Mouse (Mus musculus) retina, embryonic 14.5 days (tissue): ENCODE data around the gene A3galt2.
A peak's percentile ranks its signal among the peaks of the same experiment; 100 is the strongest.

Experiments used
- DNase-seq: peaks from one replicate; pipeline ENCODE4 v3.0.0-alpha.2; 2015; ENCODE audit warnings: low spot score

A3galt2 gene

DNA sequence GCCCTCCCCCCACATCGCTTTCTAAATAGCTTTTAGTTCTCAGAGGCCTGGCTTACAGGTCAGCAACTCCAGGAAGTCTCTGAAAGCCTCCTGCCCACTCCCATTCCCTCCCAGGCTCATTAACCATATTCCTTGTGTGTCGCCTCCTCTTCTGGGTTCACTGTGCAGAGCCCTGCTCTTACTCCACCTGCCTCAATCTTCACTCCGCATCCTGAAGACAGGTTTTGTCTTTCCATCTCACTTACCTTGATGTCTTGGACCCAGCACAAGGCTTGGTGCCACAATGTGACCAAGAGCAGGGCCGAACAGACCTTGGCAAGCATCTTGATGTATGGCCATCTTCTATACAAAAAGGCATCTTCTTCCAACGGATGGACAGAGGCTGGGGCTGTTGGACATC lies 4.0 kb downstream of the A3galt2 start:
- DNase-seq, result no peak

DNA sequence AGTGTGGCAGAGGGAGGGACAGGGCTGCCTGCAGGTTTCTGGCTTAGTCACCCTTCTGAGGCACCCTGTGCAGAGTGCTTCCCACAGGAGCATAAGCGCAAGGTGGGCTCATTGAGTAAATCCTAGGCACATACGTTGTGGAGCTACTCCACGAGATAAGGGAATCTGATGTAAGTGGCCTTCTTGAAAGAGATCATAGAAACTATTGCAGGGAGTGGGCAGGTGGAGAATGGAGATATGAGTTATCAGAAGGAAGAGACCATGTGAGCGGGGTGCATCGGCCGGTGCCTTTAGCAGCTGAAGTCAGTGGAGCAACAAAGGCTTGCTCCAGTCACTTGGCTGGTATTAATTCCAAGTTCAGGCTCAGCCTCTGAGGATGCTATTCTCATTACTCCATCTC lies 4.9 kb downstream of the A3galt2 start:
- DNase-seq, result no peak

DNA sequence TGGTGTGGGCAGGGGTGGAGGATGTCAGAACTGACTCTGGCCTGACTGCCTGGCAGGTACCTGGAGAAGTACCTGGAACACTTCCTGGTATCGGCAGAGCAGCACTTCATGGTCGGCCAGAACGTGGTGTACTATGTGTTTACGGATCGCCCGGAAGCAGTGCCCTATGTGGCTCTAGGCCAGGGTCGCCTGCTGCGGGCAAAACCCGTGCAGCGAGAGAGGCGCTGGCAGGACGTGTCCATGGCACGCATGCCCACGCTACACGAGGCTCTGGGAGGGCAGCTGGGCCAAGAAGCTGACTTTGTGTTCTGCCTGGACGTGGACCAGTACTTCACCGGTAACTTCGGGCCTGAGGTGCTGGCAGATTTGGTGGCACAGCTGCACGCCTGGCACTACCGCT lies 11.8 kb downstream of the A3galt2 start:
- no peak for DNase-seq

DNA sequence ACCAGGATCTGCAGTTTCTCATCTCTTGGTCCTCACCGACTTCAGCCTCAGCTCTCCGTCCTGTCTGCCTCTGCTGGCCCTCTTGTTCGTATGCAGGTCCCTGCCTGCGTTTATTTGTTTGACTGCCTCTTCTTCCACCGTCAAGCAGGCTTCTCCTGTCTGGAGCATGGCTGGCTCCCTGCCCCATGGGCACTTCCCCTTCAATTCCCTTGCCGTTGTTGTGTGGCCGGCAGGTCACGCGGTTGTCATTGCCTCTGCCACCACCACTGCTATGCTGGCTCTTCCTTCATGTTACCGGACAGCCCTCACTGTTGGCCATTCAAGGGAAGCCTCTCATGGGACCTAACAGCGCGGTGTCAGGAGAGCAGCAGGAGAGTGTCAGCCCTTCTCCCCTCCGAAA lies 13.0 kb downstream of the A3galt2 start:
- DNase-seq, result no peak

DNA sequence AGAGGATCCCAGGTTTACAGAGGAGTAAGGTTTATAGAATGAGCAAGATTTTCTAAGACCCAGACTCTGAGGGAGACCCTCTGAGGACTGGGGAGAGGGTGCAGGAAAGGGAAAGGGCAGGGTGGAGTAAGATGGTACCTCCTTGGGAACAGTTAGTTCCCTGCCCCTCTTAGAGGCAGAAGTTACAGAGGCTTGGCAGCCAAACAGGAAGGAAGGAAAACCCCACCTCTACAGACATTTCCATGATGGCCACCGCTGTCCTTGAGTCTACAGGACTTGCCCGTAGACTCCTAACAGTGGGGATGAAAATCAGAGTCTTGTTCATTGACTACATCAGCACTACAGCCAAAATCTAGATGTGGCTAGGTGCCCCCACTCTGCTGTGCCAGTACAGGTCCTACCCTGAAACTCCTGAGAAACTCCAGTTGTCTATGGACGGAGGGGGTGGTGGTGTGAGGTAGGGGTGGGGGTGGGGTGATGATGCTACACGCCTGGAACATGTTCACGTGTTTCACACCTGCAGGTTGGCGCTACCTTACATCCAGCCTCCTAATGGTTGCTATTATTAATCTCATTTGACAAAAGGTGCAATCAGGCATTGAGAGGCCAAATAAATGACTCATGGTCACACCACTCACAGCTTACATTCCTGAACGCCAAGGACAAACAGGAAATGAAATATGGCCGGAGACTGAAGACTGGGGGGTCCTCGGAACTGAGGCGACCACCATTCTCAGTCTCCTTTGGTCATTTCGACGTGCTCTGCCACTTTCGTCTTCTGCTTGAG lies 14.6 kb downstream of the A3galt2 start:
- no peak for DNase-seq

DNA sequence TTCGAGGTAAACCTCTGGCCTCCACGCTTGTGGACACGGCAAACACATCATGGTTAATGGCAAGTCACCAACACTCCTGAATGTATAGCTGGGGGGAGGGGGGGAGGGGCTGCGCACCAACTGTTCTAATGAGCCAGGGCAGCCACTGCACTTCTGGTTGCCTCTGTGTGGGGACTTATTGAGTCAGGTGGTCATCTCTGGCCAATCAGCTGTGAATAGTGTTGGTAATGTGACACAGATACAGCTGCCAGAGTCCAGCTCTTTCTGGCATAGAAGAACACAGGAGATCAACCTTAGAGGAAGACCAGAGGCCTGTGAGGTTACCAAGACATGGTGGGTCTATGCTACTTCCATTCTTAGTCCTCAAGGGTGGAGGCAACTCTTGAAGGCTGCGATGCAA lies 15.5 kb downstream of the A3galt2 start:
- DNase-seq, result no peak

DNA sequence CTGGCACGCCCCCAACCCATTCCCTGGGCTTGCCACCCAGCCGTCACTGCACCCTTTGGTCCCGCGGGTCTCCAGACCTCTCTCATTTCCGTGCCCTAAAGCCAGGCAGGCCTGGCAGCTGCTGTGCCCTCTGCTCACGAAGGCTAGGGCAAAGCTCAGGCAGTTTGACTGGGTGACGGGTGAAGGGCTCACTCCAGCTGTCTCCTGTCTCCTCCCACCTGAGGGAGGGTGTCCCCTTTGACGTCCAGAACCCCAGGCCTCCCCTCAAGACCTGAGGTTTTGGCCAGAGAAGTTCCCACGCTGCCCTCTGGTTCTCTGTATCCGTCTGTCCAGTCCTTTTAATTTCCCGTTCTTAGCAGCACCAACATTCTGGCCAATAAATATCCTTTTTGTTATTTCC lies 18.7 kb downstream of the A3galt2 start:
- no peak for DNase-seq

DNA sequence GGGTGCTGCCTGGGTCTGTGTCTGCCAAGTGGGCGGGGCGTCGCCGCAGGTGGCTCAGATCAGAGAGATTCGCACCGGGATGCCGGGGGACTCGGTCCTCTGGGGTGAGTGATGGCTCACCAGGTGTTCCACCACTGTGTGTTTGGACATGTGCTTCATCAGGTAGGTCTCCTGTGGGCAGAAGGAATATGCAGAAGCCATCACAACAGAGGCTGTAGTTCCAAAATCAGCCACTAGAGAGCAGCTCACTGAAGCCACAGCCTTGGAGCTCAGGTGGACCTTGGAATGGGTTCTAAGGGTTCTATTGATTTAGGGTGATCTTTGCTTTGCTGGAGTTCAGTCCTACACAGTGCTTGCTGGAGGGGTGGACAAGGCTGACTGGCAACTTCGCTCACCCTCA lies 19.3 kb downstream of the A3galt2 start:
- peak; percentile 79 for DNase-seq

DNA sequence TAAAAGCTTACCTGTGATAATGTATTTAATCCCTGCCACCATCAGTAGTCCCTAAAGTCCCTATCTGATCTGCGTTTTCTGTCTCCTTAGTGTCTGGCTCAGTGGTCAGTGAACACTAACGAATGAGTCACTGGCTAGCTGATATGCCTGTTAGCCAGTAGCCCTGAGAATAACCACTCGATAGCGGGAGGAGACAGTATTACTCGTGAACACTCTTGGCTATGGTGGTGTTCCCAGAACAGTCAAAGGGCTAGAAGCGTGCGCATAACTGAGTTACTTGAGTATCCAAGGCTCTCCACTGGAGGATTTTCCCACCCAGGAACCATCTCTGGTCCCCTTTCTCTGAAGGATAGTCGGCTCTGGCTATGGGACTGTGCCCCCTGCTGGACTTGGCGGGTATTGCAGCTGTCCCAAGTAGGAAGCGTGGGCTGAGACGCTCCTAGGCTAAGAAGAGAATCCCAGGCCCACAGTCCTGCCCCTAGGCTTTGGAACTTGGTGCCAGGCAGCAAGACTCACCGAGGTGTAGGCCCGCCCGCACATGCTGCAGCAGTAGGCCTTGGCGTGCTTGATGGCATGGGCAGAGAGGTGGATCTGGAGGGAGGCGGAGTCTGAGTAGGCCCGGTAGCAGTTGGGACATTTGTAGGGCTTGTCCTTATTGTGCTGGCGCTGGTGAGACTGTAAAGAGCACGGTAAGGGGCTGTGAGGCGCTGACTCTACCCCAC lies 21.6 kb downstream of the A3galt2 start:
- peak; percentile 90 for DNase-seq

DNA sequence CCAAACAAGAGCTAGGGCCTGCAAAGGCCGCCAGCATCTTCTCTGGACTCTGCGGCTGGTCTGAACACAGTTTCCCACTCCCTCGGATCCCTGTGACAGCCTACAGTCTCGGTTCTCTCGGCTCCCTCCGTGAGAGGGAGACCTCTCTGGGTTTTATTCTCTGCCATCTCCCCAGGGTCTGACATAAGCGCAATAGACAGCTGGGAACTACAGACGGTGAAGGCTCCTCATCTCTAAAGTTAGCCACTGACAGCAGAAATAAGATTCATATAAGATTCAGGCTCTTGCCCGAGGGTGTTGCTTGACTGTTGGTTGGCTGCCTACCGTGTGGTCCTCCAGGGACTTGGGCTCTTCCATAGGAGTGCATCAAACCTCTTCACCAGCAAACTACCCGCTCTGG lies 22.4 kb downstream of the A3galt2 start:
- no peak for DNase-seq

DNA sequence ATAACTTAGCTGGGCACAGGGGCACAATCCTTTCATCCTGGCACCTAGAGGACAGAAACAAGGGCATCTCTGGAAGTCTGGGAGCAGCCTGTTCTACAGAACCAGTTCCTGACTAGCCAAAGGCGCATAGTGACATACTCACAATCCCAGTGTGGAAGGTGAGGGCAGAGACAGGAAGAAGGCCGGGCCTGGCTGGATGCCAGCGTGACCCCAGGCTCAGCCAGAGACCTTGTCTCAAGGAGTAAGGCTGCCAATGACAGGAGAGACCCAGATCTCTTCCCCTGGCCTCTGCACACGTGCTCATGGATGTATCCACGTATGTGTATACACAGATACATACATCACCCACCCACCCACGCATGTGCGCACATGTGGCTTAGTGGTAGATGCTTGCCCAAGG lies 26.9 kb downstream of the A3galt2 start:
- DNase-seq, result no peak

DNA sequence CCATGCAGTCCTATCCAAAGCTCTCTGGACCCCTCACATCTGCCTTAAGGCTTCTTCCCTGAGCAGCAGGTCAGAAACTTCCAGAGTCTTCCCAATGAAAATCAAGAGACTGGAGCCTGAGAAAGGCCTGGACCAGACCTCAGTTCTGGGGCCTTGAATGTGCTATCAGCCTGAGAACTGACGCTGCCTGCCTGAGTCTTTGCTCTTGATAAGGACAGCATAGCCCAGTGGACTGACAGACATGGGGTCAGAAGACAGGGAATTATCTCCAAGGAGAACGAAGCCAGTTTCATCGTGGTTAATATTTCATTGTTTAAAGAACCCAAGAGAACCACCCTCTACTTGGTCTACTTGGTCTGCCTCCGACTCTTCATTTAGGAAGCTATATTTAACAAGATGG lies 27.5 kb downstream of the A3galt2 start:
- no peak for DNase-seq

DNA sequence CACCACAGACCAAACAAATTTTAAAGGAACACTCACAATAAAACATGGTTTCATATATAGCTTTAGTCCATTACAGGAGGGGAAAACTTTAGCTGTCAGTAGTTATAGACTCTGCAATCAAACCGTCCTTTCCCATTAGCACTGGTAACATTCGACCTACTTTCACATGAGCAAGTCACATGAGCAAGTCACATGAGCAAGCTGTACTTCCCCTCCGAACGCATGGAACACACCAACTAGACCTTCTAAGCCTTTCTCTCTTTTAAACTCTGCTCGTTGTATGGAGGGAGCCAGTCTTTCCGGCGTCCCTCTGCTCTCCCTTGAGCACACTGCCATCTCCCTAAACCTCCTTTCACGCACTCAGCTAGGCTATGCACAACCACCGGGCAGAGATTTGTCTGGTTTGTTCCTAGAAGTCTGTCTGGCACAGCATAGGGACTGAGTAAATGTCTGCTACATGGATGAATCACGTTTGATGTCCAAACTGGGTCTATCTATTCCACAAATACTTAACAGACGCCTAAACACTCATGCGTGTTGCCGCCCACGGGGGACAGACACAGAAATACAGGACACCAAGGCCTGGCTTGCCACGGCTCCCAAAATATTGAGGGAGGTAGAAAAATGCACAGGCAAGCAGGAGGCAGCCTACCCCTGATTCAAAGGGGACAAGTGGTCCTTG lies 29.9 kb downstream of the A3galt2 start:
- no peak for DNase-seq

DNA sequence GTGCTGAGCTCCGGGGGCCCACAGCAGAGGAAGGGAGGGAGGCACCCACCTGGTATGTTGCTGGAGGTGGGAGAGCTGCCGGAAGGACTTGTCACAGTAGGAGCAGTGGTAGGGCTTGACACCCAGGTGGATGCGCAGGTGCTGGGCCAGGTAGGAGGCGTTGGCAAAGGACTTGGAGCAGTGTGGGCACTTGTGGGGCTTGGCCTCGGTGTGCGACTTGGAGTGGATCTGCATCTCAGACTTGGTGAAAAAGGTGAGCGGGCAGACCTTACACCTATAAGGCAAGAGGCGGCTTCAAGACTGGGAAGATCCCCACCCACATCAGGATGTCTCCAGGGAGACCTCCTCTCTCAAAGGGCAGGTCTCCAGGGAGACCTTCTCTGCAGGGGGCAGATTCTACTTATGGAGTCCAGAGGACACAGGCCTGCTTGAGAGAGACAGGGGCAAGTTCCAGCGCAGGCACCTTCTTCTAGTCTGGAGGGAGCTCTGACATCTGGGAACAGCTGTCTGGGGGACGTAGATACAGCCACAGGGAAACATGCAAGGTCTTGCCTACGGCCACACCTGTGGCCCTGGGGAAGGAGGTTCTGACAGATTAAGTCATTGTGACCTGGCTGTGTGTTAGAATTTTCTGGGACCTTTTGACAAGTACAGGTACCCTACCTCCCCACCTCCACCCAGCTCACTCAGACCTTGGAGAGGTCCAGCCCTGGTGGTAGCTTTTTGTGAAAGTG lies 30.9 kb downstream of the A3galt2 start:
- DNase-seq, result no peak

DNA sequence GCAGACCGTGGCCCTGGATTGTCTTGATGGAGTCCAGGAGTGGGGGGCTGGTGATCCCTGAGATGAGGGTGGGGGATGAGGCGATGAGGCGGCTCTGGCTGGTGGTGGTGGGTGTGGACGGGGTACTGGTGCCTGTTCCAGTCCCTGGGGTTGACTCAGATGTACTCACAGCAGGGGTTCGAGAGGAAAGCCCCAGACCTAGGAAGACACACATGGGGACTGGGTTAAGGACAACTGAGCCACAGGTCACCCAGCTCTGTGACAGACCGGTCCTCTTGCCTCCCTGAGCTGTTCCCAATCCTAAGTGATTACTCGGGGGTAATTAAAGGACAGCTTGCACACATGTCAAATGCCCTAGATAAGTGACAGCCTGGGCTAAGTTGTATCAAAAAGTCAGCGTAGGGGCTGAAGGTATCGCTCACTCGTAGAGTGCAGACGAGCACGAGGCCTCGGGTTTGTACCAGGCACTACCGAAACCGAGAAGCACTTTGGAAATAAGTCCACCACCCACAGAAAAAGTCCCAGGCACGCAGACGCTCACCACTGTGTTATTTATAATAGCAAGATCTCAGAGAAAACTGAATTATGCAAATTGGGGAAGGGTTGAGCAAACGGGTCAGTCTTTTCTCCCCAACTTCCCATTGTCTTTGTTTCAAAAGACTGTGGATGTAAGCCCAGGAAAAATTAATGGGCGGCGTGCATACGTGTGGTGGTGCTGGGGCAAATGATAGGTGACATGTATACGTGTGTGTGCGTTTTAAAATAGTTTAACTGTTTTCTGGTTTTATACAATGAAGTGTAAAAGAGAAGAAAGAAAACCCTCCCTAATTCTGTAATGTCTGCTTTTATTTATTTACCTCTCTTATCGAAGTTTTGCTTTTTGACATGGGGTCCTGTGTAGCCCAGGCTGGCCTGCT lies 32.1 kb downstream of the A3galt2 start:
- no peak for DNase-seq

DNA sequence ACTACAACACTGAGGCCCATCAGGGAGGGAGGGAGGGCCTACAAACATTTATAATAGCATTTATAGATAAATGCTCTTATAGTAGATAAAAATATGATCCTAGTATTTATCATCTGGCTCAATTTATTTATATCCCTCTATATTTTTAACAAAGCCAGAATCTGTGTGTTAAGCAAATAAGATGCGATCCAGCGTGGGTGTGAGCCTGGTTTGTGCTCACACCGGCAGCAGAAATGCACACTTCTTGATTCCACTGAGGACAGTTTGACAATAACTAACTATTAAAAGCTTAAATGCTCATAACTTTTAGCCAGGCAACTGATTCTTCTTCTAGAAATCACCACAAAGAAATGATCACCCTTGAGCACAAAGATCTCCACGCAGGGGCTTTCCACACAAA lies 32.9 kb downstream of the A3galt2 start:
- no peak for DNase-seq

DNA sequence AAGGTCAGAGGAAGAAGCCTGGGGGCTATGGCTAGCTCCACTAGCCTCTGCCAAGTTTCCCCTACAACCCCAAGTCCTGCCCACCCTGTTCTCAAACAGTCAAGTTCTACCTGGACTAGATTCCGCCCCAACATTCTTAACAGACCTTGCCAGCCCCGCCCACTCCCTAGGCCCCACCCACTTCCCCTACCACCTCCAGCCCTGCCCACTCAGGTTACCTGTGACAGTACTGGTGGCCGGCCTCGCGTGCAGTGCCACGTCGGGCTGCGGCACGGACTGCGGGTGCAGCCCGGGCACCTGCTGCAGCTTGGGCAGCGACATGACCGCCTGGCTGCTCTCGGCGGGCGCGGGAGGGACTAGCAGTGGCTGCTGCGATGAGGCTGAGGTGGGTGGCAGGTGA lies 34.5 kb downstream of the A3galt2 start:
- DNase-seq, result no peak

DNA sequence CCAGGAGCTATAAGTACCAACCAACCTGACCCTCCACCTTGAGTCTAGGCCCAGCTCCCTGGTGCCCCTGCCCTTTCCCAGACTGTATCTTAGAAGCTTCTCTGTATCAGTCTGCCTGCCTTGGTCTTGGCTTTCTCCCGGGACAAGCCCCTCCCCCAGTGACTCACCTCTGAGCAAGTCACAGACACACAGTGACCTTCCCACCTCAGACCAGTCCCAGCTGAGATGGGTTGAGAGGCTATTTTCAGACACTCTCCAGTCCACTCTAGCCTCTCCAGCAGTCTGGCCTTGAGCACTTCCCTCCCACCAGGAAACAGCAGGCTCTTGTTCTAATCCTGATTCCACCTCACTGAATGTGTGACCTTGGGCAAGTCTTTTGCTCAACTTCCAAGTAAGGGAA lies 38.5 kb downstream of the A3galt2 start:
- no peak for DNase-seq

DNA sequence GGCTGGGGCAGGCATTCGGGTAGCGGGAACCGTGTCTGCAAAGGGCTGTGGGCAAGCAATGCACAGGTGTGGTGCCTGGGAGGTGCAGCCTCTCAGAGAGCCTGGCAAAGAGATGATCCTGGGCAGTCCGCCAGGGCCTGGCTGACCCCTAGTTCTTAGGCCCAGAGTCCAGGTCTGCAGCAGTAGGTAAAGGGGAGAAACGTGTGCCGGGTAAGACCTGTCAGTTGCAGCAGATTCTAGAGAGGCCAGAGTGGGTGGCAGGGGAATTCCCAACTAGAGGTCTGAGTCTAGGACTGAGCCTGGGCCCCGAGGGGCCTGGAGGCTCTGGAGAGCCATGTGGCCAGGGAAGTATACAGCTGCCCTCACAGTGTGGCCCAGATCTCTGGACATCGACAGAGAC lies 39.0 kb downstream of the A3galt2 start:
- no peak for DNase-seq

DNA sequence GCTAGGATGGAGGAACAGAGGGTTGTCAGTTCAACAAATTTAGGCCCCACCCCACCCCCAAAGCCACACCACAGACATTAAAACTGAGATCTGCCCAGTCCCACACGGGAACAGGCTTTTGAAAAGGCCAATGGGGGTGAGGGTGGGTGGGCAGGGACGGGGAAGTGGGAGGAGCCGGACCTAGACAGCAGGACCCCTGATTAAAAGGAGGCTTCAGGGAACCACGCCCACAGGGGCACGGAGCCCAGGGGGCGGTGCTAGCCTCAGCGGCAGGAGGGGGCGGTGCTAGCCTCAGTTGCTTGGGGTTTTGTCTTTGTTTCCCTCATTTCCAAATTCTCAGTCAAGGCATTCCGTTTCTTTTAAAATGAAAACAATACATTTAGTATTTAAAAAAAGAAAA lies 40.4 kb downstream of the A3galt2 start:
- peak; percentile 42 for DNase-seq

DNA sequence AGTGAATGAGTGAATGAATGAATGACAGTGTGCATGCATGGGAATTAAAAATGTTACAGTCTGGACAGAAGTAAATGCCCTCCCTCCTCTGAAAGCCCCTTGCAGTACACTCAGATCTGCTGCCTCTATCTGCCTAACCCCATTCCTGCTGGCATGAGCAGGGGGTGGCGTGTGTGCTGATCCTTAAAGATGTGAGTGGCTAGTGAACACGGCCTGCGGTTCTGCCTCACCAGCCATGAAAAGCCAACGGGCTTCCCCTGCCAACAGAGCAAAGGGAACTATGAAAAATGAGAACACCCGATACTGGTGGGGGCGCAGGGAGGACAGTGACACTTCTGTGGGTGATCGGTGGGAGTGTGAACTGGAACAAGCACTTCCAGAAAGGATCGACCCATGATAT lies 41.6 kb downstream of the A3galt2 start:
- no peak for DNase-seq
